Mouse (Mus musculus) C2C12 (cell line): ENCODE data around the gene Ppard.

Experiments used
- CEBPB ChIP-seq: IDR thresholded peaks from one replicate; pipeline ENCODE4 v1.6.1; 2011; ENCODE audit warnings: low read depth, mild to moderate bottlenecking, control low read depth, moderate library complexity
- MAX ChIP-seq: IDR thresholded peaks from one replicate; pipeline ENCODE4 v1.6.1; 2011; ENCODE audit warnings: mild to moderate bottlenecking, control low read depth

DNA sequence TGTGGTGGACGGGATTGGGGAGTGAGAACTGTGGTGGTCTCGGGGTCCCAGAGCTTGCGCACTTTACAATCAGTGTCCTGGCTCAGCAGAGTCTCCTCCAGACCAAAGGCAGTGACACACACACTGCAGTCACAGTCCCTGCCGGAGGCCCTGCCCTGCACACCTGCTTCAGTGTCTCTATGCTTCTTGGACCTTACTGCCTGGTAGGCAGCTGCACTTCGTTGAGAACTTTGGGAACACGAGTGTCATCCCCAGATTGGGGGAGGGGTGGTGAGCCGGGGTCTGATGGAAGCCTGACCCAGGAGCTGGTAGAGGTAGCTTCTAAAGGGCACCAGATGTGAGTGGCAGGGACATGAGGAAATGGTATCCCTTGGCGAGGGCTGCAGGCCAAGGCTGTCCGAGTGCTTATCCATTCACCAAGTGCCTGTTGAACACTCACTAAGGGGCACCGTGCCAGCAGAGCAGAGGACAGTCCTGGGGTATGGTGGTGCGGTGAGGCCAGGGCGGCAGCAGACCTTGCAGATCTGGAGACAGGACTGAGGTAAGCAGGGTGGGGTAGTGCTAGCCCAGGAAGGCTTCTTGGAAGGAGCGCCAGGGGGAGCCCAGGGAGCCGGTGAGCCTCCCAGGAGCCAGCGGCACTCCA is 47.4 kb downstream of the Ppard start:
- no peak for TF ChIP-seq MAX
- no peak for TF ChIP-seq CEBPB
